Mouse (Mus musculus) heart, postnatal 0 days (tissue): ENCODE measurements around the gene Taar1. TPM values are rescaled to one million over a fixed set of nuclear protein-coding genes. Genes with fewer than 3 reads are reported as not detected.

ENCODE experiments used
- ATAC-seq: fragments of 200-750 bp; cut with Nextera tagmentation; 2 replicates; pipeline ENCODE4 v1.8.0; 2017; ENCODE audit warnings: low read depth, moderate number of reproducible peaks, moderate library complexity; ENCODE audit not compliant: insufficient read depth
- DNase-seq: peaks from one replicate; pipeline ENCODE4 v3.0.0-alpha.2; 2016; ENCODE audit warnings: low spot score
- H3K27ac ChIP-seq: fragments of 300-500 bp; sonication (generic); 2 replicates; pipeline ENCODE4 v1.5.1; 2014; ENCODE audit warnings: low read depth, mild to moderate bottlenecking
- H3K27me3 ChIP-seq: fragments of 300-500 bp; sonication (generic); 2 replicates; pipeline ENCODE4 v1.6.1; 2014; ENCODE audit warnings: low read length, mixed read lengths; ENCODE audit not compliant: control insufficient read depth, insufficient read depth
- H3K36me3 ChIP-seq: fragments of 300-500 bp; sonication (generic); replicated peaks from 2 replicates; pipeline ENCODE4 v1.6.1; 2014; ENCODE audit warnings: low read length, mixed read lengths; ENCODE audit not compliant: control insufficient read depth, insufficient read depth
- H3K4me1 ChIP-seq: fragments of 300-500 bp; sonication (generic); 2 replicates; pipeline ENCODE4 v1.6.1; 2014; ENCODE audit warnings: antibody characterized with exemption; ENCODE audit not compliant: control insufficient read depth, insufficient read depth
- H3K4me2 ChIP-seq: fragments of 300-500 bp; sonication (generic); 2 replicates; pipeline ENCODE4 v1.6.1; 2014; ENCODE audit warnings: low read depth, mild to moderate bottlenecking, low read length, moderate library complexity
- H3K4me3 ChIP-seq: fragments of 300-500 bp; sonication (generic); 2 replicates; pipeline ENCODE4 v1.5.1; 2014; ENCODE audit warnings: low read depth, low read length
- H3K9ac ChIP-seq: fragments of 300-500 bp; sonication (generic); replicated peaks from 2 replicates; pipeline ENCODE4 v1.6.1; 2014; ENCODE audit warnings: low read depth, low read length, mixed read lengths
- H3K9me3 ChIP-seq: fragments of 300-500 bp; sonication (generic); replicated peaks from 2 replicates; pipeline ENCODE4 v1.6.1; 2016; ENCODE audit warnings: low read length; ENCODE audit not compliant: control insufficient read depth
- CTCF ChIP-seq: IDR thresholded peaks from 2 replicates; pipeline ENCODE4 v1.5.1; 2016; ENCODE audit warnings: antibody characterized with exemption, control low read depth, low read depth
- EP300 ChIP-seq: IDR thresholded peaks from 2 replicates; pipeline ENCODE4 v1.6.1; 2016; ENCODE audit warnings: antibody characterized with exemption, low read depth
- WGBS: fragments of 180-500 bp; shearing (Covaris S2); extraction: QIAGEN DNeasy Blood & Tissue Kit; methylation state at CpG from one replicate; pipeline ENCODE4 v1.1.7; 2014; 5-methylcytosine and 5-hydroxymethylcytosine counted together
- polyA plus RNA-seq: library from polyadenylated mRNA; unstranded; fragments of >200 nt; fragmentation: Nextera tagmentation; extraction: Ambion mirVana; gene quantifications from 2 replicates; pipeline ENCODE4 v1.2.1, GENCODE M21; 2015
- total RNA-seq: library from RNA; depleted of rRNA; stranded (reverse); fragments of >200 nt; gene quantifications from 2 replicates; pipeline ENCODE4 v1.2.3, GENCODE M21; 2014; ENCODE audit warnings: low replicate concordance

The Taar1 gene
- total and polyA plus RNA-seq, 2 experiments from 2014 or later = not detected

- Histone ChIP-seq H3K27me3 (no peaks in the 10 kb centered on the region), H3K4me1 (no peaks in the 10 kb centered on the region), H3K4me2 (no peak within 1 kb of the TSS), H3K4me3 (no peak within 1 kb of the TSS), H3K9ac (no peak within 1 kb of the TSS), H3K36me3 (no peaks in the 10 kb centered on the region), H3K9me3 (no peaks in the 10 kb centered on the region), H3K27ac (no peak within 1 kb of the TSS)
- TF ChIP-seq CTCF (no peak), EP300 (no peak)
- no peak for ATAC-seq
- DNase-seq = no peak
- 53% methylated on average over 6 of the region's 6 CpGs for WGBS
These were observed 18.2 kb downstream of the Taar1 start, which contains the start of gene Taar2 for GRCm38 (mm10) chr10:23938312-23938711. Taar2 (plus strand) TSS chr10:23938572.

GRCm38 (mm10) chr10:23942465-23942864 lies 22.3 kb downstream of the Taar1 start:
- Histone ChIP-seq H3K9me3 (no peaks in the 10 kb centered on the region), H3K27me3 (no peaks in the 10 kb centered on the region), H3K4me3 (no peak overlapping the region), H3K4me1 (no peaks in the 10 kb centered on the region), H3K36me3 (no peaks in the 10 kb centered on the region), H3K4me2 (no peak overlapping the region), H3K27ac (no peak overlapping the region), H3K9ac (no peak overlapping the region)
- 72% methylated on average over 5 of the region's 5 CpGs for WGBS
- DNase-seq = no peak
- ATAC-seq = no peak
- TF ChIP-seq CTCF (no peak), EP300 (no peak)

- TF ChIP-seq EP300 = no peak
- TF ChIP-seq CTCF = no peak
- ATAC-seq (no peak), DNase-seq (no peak)
- H3K9me3 ChIP-seq = no peaks in the 10 kb centered on the region
- no peak overlapping the region for H3K9ac ChIP-seq
- H3K4me3 ChIP-seq = no peak overlapping the region
- no peaks in the 10 kb centered on the region for H3K4me1 ChIP-seq
- H3K36me3 ChIP-seq = no peaks in the 10 kb centered on the region
- H3K4me2 ChIP-seq = no peak overlapping the region
- WGBS = 36% methylated on average over 7 of the region's 7 CpGs
- no peaks in the 10 kb centered on the region for H3K27me3 ChIP-seq
- H3K27ac ChIP-seq = no peak overlapping the region
These were observed 27.9 kb downstream of the Taar1 start for GRCm38 (mm10) chr10:23948026-23948425.

GRCm38 (mm10) chr10:23949508-23950005 lies 29.4 kb downstream of the Taar1 start, which contains the start of gene Taar3:
Taar3 (plus strand) TSS chr10:23949558.
- H3K9ac ChIP-seq = no peak within 1 kb of the TSS
- no peaks in the 10 kb centered on the region for H3K27me3 ChIP-seq
- ATAC-seq (no peak), DNase-seq (no peak)
- WGBS = 87% methylated on average over 16 of the region's 16 CpGs
- no peaks in the 10 kb centered on the region for H3K9me3 ChIP-seq
- H3K4me2 ChIP-seq = no peak within 1 kb of the TSS
- H3K36me3 ChIP-seq = no peaks in the 10 kb centered on the region
- no peak within 1 kb of the TSS for H3K27ac ChIP-seq
- TF ChIP-seq CTCF = no peak
- TF ChIP-seq EP300 = no peak
- H3K4me1 ChIP-seq = no peaks in the 10 kb centered on the region
- no peak within 1 kb of the TSS for H3K4me3 ChIP-seq

- DNase-seq = no peak
These were observed 31.6 kb downstream of the Taar1 start for GRCm38 (mm10) chr10:23951714-23952113.

GRCm38 (mm10) chr10:23959071-23959470 lies 38.9 kb downstream of the Taar1 start:
- no peak overlapping the region for H3K4me2 ChIP-seq
- H3K9me3 ChIP-seq = no peaks in the 10 kb centered on the region
- ATAC-seq (no peak), DNase-seq (no peak)
- H3K36me3 ChIP-seq = no peaks in the 10 kb centered on the region
- TF ChIP-seq EP300 = no peak
- no peak overlapping the region for H3K27ac ChIP-seq
- H3K4me3 ChIP-seq = no peak overlapping the region
- H3K27me3 ChIP-seq = no peaks in the 10 kb centered on the region
- WGBS = 52% methylated on average over 3 of the region's 3 CpGs
- no peaks in the 10 kb centered on the region for H3K4me1 ChIP-seq
- H3K9ac ChIP-seq = no peak overlapping the region

More at GRCm38 (mm10) chr10:23951714-23952113, 31.6 kb downstream of the Taar1 start:
- 71% methylated on average over 6 of the region's 6 CpGs for WGBS
- Histone ChIP-seq H3K4me3 (no peak overlapping the region), H3K9ac (no peak overlapping the region), H3K4me2 (no peak overlapping the region), H3K27me3 (no peaks in the 10 kb centered on the region), H3K27ac (no peak overlapping the region), H3K9me3 (no peaks in the 10 kb centered on the region), H3K36me3 (no peaks in the 10 kb centered on the region), H3K4me1 (no peaks in the 10 kb centered on the region)
- ATAC-seq = no peak
- TF ChIP-seq CTCF (no peak), EP300 (no peak)
